ENCODE assay signal across 25 mouse cellular contexts in the genomic region with DNA sequence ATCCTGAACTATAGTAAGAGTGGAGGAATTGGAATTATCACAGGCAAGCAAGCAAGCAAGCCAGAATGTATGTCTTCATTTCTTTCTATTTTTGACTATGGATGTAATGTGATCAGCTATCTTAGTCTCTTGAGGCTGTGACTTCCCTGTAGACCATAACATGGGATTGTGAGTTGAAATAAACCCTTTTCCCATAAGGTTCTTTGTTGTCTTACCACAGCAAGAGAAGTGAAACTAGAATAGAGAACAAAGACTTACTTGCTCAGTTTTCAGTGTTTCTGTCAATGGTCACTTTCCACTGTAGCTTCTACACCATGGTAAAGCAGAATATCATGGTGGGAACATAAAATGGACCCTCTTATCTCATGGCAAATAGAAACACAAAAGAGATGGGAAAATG.
DNase-seq lines count a peak whose midpoint lies in the region; ATAC-seq and TF ChIP-seq lines count a peak whose summit lies in the region.
"Had no signal": no experiment of that assay in that cellular context is flagged by ENCODE, and none has a peak within 500 bp of the region (broad histone marks: within the 10 kb centered on the region; RNA-seq: fewer than 3 reads in every experiment).

No protein-coding gene starts in this region.

- no peak overlapping the region for H3K9ac ChIP-seq in liver, adult 2 months (ENCODE audit: low read depth, low read length)
- H3K9ac ChIP-seq: embryonic facial prominence, embryonic 12.5 days; embryonic facial prominence, embryonic 15.5 days; forebrain, postnatal 0 days; heart, embryonic 13.5 days; hindbrain, embryonic 12.5 days; hindbrain, embryonic 15.5 days had no signal

- no peaks in the 10 kb centered on the region for H3K4me1 ChIP-seq in liver, adult 2 months (ENCODE audit: control insufficient read depth, insufficient read depth, low read length)
- H3K4me1 ChIP-seq: embryonic facial prominence, embryonic 12.5 days; embryonic facial prominence, embryonic 15.5 days; heart, embryonic 10.5 days; heart, embryonic 13.5 days; hindbrain, embryonic 12.5 days; hindbrain, embryonic 15.5 days had no signal

- H3K36me3 ChIP-seq in liver, adult 2 months (ENCODE audit: control insufficient read depth, insufficient read depth, low read length) = no peaks in the 10 kb centered on the region
- H3K36me3 ChIP-seq in macrophage (ENCODE audit: inconsistent target) = no peaks in the 10 kb centered on the region
- H3K36me3 ChIP-seq: embryonic facial prominence, embryonic 12.5 days; embryonic facial prominence, embryonic 15.5 days; heart, embryonic 10.5 days; heart, embryonic 13.5 days; hindbrain, embryonic 12.5 days; hindbrain, embryonic 15.5 days had no signal

- peak; percentile 40 for ATAC-seq in monocyte, adult 5-6 weeks (replicated peaks; ENCODE audit: insufficient number of reproducible peaks, low FRiP score, low TSS enrichment, poor library complexity, severe bottlenecking)
- ATAC-seq: activated CD4-positive, CD25-positive, alpha-beta regulatory T cell, adult 4 months; forebrain, embryonic 14.5 days; forebrain, postnatal 0 days had no signal

- peak; percentile 5 for DNase-seq in liver, adult 2 months (ENCODE audit: extremely low read depth, low read depth, low spot score)
- no peak for DNase-seq in liver
- DNase-seq in cerebellum, postnatal 10 days = no peak
- no peak for DNase-seq in ovary, adult 18-20 months (ENCODE audit: low spot score)
- no peak for DNase-seq in kidney, postnatal 25 days
- DNase-seq: adrenal gland, adult 8-10 months; adrenal gland, postnatal 36 days; cerebellum, adult 11-12 months; cerebellum, adult 8-10 months; cerebellum, postnatal 14 days; forebrain, postnatal 0 days; gastrocnemius, adult 2 months; gastrocnemius, postnatal 25 days; heart, adult 2 months; heart, postnatal 14 days had no signal

- no peaks in the 10 kb centered on the region for H3K79me2 ChIP-seq in liver, adult 2 months (ENCODE audit: control insufficient read depth, insufficient read depth, low read length)
- H3K79me2 ChIP-seq in macrophage (ENCODE audit: inconsistent target) = no peaks in the 10 kb centered on the region

- no peaks in the 10 kb centered on the region for H3K27me3 ChIP-seq in liver, adult 2 months (ENCODE audit: control insufficient read depth, insufficient read depth, low read length)
- H3K27me3 ChIP-seq: embryonic facial prominence, embryonic 12.5 days; embryonic facial prominence, embryonic 15.5 days; heart, embryonic 13.5 days; hindbrain, embryonic 12.5 days; hindbrain, embryonic 15.5 days had no signal

- H3K4me3 ChIP-seq in liver, adult 2 months (ENCODE audit: insufficient read depth, low read depth, low read length) = no peak overlapping the region
- no peak overlapping the region for H3K4me3 ChIP-seq in macrophage (ENCODE audit: inconsistent target)
- H3K4me3 ChIP-seq: embryonic facial prominence, embryonic 12.5 days; embryonic facial prominence, embryonic 15.5 days; gastrocnemius, adult 2 months; heart, adult 2 months; heart, embryonic 10.5 days; heart, embryonic 13.5 days; hindbrain, embryonic 12.5 days; hindbrain, embryonic 15.5 days had no signal

- H3K27ac ChIP-seq in liver, adult 2 months (replicated peaks; ENCODE audit: insufficient read depth, low read depth, low read length) = no peak overlapping the region
- 0 out of 2 replicates have a peak overlapping the region, but pooled peaks have one; percentile 12 for H3K27ac ChIP-seq in macrophage
- H3K27ac ChIP-seq: embryonic facial prominence, embryonic 12.5 days; embryonic facial prominence, embryonic 15.5 days; gastrocnemius, adult 2 months; heart, adult 2 months; heart, embryonic 10.5 days; heart, embryonic 13.5 days; hindbrain, embryonic 12.5 days; hindbrain, embryonic 15.5 days had no signal

- TF ChIP-seq POLR2A in liver, adult 2 months (IDR thresholded peaks at IDR 0.05; ENCODE audit: extremely low read depth, insufficient read depth, low read length) = no peak

- TF ChIP-seq CTCF in liver, adult 2 months (IDR thresholded peaks at IDR 0.05; ENCODE audit: low read depth, low read length) = no peak
